Mouse (Mus musculus): ENCODE data around the gene 9930104L06Rik.

The 9930104L06Rik gene

DNA sequence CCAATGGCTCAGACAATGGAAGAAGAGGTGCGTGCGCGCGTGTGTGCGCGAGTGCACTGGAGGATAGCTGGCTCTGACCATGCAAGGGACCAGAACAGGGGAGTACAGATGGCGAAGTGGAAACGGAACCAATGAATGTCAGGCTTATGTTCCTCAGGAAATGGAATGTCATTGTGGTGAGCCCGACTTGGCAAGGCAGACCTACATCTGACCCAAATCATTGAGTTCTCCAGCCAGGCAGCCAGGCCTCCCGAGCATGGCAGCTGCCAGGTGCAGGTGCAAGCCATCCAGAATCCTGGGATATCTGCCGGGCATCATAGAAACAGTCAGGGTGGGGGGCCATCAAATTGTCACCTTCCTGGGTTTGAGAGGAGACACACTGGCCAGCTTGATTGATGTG is 24.1 kb downstream of the 9930104L06Rik start:
- DNase-seq (ENCODE audit: low spot score in 2 of 2) = no peak

DNA sequence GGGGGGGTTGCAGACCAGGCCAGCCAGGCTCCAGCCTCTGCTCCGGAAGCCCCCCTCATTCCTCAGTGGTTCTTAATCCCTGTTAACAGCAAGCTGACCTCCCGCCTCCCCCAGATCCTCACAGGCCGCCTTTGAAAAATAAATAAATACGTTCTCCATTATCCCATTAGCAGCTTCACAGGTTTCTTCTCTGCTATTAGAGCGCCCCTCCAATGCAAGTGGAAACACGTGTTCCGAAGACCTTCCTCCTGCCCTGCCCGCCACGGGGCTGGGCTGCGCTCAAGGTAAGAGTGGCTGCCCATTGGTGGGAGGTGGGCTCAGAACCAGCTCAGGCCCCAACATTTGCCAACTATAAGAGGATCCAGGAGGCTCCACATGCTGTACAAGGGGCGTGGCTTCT is 25.7 kb downstream of the 9930104L06Rik start:
- DNase-seq (ENCODE audit: low spot score in 2 of 2) = no peak

DNA sequence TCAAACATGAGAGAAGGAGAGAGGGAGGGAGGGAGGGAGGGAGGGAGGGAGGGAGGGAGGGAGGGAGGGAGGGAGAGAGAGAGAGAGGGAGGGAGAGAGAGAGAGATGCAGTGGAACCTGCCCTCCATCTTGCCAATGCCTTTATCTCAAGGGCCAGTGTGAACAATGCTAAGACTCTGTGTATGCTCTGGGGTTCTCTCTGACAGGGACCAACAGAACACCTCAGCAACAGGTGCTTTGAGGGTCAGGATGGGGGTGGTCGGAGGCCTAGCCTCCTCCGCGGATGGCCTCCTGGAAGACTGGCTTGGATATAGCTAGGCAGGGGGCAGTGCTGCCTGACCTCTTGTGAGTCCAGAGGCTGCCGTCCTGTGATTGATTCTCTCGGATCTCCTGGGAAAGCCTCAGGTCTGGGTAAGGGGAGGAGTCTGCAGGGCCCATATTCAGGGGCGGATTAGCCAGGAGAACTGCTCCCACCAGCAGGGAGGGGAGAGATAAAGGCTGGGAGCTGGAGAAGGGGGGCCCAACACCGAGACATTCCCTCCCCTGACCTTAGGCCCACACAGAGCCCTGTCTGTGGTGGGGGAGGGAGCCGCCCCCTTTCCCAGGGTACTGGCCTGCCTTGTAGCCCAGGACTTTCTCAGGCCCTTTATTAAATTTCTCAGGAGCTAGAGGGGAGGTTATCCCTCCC is 28.2 kb downstream of the 9930104L06Rik start:
- DNase-seq (ENCODE audit: low spot score in 2 of 2) = no peak

DNA sequence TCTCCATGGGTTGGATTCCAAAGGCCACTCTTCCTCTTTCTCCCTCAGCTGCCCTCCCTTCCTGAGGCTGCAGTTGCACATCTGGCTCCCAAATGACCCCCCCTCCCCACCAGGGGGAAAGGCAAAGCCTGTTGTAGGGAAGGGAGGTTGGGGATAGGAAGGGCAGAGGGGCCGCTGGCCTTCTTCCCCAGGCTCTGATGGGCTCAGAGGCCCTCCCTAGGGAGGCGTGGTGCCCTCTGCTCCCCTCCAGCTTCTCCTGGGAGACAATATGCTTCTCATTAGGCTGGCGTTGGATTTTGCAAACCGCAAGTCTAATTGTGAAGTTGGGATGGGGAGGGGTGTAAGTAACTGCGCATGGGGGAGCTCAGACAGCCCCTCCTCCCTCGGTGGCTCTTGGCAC is 31.9 kb downstream of the 9930104L06Rik start:
- DNase-seq (ENCODE audit: low spot score in 2 of 2) = no peak

DNA sequence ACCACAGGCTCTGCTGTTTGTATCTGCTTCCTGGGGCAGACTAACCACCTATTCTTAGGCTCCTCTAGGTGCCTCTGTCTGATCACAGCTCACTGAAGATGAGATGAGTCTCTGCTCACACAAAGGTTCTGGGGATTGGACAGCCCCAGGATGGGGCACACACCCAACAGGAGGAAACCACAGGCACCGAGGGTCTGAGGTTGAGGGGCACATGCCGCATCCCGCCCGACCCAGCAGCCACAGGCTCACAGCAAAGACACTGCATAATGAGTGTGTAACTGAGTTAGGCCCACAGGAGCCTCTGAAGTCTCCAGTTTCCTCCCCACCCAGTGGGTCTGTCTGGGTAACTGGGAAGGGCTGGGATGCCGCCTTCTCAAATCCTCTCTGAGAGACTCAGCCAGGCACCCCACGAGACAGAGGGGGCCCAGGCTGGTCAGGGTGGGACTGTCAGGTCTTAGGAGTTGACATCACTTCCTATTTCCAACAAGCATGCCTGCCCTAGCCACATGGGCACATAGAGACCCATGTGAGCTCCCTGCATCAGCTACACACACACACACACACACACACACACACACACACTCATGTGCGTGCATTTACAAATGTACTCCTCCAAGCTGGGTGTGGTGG is 32.5 kb downstream of the 9930104L06Rik start:
- DNase-seq (ENCODE audit: low spot score in 2 of 2) = no peak

DNA sequence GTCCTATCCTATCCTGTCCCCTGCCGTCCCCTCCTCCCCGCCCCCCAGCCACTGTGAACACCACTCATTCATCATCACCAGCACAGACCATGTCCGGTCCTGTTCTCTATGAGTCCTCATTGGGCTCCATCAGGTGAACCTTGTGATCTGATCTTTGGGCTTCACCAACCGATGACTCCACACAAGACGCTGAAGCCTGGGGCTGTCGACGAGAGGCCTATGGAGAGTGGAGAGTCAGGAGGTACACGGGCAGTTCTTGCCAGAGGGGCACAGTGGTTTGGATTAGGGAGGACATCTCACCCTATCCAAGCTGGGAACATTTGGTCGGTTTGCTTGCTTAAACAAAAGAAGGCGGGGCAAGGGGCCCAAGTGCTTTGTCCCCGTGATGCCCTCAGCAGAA is 33.3 kb downstream of the 9930104L06Rik start:
- DNase-seq (ENCODE audit: low spot score in 2 of 2) = no peak

DNA sequence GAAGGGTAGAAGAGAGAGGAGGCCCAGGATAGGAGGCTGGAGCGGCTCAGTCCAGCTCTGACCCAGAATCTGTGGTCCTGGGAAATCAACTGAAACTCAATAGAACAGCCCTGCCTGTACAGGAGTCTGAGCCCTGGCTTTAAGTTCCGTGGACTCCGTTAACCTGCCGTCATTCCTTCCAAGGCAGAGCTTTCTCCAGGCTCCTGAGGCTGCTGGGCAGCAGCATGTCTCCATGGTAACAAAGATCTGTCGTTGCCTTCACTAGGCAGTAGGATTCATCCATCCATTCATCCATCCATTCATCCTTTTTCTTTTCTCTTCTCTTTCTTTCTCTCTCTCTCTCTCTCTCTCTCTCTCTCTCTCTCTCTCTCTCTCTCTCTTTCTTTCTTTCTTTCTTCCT is 33.8 kb downstream of the 9930104L06Rik start:
- no peak for DNase-seq (ENCODE audit: low spot score in 2 of 2)

DNA sequence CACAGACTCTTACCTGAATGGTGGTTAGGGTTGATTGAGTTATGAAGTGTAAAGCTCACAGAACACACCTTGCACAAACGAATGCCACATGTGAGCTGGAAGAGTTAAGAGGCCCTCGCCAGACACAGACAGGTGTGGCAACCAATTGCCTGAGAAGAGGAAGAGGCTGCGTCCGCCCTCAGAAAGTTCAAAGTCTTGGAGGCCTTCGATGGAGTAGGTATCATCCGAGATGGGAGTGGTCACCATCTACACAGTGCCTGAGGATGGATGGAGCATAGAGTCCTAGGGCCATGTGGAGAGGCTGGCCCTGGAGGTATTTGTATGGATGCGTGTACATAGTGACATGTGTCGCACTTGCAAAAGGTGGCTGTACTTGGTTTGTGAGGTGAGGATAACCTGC is 34.2 kb downstream of the 9930104L06Rik start:
- no peak for DNase-seq (ENCODE audit: low spot score in 2 of 2)

DNA sequence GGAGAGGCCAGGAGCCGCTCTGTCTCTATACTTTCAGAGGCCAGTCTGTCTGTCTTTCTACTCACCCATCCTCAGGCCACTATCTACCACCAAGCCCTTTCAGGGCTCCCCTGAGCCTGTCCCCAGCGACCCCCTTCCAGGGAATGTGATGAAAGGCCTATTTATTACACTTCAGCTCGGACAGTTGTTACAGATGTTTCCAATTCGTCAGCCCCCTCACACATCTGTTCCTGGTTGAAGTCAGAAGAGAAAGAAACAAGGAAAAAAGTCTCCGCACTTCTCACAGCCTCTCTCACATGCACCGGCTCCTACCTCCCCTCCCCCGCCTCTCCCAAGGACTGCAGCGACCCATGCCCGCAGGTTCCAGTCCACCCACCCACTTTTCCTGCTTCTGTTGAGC is 35.5 kb downstream of the 9930104L06Rik start:
- DNase-seq (ENCODE audit: low spot score in 2 of 2) = no peak

DNA sequence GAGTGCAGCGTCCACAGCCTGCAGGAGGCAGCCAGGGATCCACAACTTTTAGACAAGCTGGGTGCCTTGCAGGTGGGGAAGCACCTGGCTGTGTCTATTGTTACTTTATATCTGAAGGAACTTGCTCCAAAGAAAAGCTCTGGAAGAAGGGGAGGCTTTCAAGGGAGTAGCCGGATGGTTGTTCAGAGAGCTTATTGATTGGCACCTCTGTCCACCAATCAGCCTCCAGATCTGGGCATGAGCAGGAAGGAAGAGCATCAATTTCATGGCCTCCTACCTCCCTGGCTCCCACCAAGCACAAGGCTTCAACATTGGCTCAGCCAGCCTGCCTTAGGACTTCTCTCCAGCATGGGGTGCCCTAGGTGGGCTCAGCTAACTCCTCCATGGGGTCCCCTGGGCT is 36.4 kb downstream of the 9930104L06Rik start:
- no peak for DNase-seq (ENCODE audit: low spot score in 2 of 2)

DNA sequence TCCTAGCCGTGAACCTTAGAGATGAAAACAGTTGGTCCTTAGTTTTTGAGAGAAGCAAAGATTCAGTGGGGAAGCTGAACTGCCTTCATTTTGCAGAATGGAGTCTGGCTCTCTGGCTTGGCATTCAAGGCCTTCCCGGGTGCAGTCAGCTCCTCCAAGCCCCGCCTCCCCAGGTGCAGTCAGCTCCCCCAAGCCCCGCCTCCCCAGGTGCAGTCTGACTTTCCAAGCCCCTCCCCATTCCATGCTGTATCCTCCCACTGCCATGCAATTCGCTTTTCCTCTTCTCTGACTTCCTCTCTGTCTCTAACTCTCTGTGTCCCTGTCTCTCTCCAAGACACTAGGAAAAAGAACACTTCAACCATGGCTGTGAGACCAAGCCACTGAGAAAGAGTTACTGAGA is 41.4 kb downstream of the 9930104L06Rik start:
- DNase-seq (ENCODE audit: low spot score in 2 of 2) = no peak

DNA sequence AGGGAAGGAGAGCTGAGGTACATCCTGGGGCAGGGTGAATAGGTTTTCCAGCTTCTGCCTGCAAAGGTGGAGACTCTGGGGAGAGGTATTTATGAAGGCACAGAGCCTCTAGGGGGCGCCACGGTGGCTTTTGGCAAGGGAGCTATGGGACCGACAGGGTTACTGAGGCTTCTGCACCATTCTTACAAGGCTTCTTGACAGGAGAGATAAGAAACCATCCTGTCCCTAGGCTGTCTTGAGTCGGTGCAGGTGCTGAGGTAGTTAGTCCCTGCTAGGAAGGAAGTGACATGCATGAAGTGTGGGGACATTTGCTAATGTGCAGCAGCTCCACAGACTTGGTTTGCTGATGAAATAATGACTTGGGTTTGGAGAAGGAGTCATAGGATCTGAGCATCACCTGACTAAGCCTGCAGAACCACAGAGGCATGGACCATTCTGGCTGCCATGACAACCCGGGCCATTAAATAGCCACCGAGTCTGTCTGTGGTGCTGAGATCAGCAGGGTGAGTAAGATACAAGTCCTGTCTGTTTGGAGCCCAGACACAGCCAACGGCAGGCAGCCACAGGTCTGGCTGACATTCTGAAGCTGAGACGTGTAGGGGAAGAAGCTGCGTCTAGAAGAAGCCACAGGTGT is 47.2 kb downstream of the 9930104L06Rik start:
- peak in 1 of 2 experiments; percentile 51 for DNase-seq (ENCODE audit: low spot score in 2 of 2)

DNA sequence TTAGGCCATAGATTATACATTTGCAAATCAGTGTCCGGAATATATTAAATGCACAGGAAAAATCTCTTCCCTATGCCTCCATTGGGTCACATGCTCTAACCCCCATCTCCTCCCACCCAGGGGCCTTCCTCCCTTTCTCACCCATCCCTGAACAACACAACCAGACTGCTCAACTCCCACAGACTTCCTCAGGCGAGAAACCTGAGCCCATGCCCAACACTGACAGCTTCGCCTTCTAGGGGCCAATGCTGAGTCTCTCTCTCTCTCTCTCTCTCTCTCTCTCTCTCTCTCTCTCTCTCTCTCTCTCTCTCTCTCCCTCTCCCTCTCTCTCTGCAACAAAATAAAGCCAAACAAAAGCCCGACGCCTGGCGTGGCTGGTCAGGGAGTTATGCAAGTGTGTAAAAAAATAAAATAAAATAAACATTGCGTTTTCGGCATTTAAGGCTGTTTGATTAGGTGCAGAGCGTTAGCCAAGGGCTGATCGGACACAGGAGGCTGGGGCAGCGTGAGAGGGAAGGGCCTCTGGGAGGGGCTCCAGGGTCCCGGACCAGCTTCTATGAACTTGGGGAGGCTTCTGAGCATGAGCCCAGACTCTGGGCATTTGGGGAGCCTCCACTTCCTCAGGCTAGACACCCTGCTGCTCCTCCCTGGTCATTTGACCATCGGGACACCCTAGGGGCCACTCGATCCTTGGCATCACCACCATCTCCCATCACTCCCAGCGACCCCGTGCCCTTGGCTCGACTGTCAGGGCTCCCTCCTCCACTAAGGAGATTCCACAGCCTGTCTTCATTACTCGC is 48.2 kb downstream of the 9930104L06Rik start:
- DNase-seq (ENCODE audit: low spot score in 2 of 2) = no peak

DNA sequence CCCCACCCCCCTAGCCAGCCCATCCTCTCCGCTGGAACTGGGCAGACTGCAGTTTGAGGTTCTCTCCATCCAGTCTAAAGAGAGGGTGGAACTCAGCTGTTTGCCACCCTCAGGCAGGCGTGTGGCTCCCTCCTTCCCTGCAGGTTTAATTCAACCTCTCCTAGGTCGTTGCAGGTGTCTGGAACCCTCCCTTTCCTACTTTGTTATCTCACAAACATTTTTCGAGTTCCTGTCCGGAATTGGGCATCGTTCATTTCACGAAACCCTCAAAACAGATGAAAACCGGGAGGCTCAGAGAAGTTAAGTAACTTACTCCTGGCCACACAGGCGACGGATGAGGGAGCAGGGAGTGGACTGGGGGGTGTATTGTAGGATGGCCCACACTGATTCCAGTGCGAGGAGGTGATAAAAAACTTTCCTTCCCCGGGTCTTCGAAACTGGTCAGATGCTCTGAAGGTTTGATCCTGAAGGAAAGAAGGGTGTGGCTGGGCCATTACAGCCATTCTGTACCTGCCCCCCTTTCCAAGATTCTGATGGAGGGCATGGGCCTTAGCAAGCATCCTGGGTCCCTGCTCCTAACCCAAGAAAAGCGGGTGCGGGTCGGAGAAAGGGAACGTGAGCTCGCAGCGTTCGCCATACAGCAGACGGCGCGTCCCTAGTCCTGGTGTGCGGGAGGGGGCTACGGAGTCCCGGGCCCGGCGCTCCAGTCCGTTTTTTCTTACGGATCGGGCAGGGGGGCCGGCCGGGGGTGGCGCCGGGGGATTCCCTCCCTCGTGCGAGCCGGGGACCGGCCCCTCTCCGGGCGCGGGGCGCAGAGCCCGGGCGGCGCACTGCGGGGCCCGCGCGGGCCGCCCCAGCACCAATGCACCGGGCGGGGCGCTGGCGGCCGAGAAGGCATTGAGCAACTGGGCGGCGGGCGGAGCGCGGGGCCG is 49.1 kb downstream of the 9930104L06Rik start, which contains the start of gene Rspo1:
Gene Rspo1 (plus strand): TSS at position 760 of the 932 bp plus-strand sequence.
- no peak for DNase-seq (ENCODE audit: low spot score in 2 of 2)

DNA sequence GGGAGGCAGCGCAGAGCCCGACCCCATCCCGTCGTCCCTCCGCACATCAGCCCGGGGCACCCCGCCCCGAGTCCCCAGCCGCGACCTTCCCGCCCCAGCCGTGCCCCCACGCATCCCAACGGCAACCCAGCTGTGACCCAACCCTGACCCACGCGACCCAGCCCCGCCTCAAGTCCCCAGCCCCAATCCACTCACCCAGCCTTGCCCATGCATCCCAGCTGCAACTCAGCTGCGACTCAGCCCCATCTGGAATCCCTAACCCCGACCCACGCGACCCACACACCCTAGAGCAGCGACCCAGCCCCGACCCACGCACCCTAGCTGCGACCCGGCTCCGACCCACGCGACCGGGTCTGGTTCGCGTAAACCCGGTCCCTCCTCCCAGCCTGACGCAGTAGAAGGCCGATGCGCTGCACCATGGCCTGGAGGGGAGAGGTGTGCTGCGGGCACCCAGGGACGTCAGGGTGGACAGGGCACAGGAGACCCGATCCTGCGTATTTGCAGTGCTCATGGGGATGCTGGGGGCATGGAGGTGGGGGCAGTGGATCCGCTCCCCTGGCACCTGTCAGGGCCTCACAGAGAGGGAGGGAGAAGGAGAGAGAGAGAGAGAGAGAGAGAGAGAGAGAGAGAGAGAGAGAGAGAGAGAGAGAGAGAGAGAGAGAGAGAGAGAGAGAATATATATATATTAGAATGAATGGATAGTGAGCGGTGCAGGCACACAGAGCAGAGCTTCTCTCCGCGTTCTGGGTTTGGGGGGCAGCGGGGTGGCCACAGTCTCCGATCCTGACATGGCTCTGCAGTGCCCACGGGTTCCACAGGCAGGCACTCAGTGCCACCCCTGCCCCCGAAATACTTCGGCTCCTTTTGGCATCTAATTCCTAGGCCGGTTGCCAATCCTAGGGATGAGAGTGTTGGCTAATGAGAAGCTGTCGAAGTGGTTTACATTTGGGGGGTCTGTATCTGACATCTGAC is 50.2 kb downstream of the 9930104L06Rik start:
- DNase-seq (ENCODE audit: low spot score in 2 of 2) = no peak

DNA sequence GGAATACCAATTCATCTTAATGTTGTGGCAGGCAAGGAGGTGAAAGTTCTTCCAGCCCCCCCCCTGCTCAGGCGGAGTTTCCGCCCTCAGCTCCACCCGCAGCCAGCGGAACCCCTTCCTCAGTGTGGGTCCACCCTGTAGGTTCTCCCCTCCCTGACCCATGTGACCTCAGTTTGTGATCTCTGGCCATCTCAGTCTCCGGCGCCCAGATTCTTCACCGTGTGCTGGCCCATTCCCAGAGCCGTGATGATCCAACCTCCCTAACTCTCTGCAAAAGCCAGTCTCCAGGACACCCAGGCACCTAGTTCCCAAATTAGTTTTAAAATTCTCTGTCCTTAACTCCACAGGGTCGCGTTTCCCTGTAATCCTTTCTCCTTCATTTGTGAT is 50.9 kb downstream of the 9930104L06Rik start:
- no peak for DNase-seq (ENCODE audit: low spot score in 2 of 2)

DNA sequence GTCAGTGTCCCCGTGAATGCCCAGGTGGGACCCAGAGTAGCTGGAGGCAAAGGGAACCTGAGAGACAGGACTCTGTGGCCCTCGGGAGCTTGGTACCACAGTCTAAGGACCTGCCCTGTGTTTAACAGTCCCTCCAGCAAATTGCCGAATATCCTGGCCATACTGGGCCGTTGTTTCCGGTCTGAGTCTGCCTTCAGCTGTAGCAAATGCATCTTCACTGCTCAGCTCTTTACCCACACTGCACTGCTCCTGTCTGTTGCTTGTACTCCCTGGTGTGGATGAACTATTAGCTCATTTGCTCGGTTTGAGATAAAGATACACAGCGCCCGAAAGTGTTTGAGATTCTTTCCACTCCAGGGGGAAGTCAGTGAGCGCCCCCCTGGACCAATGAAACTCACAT is 51.5 kb downstream of the 9930104L06Rik start:
- no peak for DNase-seq (ENCODE audit: low spot score in 2 of 2)

DNA sequence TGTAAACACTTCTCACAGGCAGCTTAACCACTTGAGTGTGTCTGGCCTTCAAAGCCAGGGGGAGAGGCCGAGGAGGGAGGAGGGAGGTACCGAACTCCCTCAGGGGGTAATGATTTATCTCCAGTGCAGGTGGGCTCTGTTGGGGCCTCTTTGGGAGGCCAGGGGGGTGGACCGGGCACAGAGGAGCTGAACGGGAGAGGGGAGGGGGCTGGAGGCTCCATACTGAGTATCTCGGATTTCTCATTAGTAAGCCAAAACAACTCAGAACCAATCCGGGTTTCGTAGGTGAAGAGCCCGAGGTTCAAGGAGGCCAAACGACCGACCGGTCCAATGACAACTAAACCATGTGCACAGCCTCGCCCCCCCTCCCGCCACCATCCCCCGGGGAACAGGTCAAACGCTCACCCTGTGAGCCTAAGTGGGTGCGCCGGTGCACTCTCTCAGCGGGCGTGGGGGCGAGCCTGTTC is 53.0 kb downstream of the 9930104L06Rik start:
- no peak for DNase-seq (ENCODE audit: low spot score in 2 of 2)

DNA sequence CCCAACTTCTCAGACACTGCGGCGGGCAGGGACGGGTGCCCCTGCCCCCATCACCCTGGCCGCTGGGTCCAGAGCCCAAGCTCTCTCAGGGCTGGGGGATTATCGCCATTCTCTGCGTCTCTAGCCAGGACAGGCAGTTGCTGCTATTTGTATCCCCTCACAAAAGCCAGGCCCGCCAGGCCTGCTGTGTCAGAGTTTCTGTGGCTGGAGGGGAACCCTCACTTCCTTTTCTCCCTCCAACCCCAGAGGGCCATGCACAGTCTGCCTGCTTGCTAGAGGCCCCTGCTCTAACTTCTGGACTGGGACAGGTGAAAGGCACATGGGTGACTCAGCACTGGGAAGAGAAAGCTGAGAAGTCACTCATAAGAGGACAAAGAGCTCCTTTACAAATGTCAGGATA is 53.5 kb downstream of the 9930104L06Rik start:
- no peak for DNase-seq (ENCODE audit: low spot score in 2 of 2)

All from thymus, postnatal 10 days (tissue).